Mouse (Mus musculus): Measurements from ENCODE around the gene Wwp2.

Wwp2 gene

DNA sequence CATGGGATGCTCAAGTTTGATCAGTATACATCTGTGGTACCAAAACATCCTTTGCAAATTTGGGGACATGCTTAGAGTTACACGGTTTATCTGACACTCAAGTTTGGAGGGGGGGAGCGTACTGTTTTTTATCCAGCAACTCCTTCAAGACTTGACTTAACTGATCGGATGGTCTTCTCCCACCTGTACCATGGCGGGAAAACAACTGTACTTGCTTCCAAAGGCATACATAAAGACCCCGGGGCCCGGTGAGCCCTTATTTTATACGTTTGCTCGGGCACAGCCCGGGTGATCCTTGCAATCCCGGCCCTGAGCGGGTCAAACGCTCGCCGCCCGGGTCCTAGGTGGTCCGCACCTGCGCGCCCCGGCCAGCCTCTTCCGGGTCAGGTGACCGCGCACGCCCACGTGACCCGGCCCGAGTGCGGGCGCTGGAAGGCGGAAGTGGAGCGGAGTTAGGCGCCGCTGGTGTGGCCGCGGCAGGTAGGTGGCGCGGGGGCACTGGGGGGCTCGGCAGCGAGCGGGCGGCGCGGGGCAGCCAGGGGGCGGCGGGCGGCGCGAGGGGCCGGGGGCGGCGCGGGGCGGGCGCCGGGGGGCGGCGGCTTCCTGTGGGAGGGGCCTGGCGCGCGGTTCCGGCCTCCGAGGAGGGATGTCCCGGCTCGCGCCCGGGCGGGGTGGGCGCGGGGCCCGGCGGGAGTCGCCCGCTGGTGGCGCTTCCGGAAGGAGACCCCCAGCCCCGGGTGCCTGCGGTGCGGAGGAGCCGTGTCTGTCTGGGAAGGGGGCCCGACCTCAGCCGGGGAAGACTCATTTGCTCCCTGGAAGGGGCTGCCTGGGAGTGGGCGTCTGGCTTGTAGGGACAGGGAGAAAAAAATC is at the start of gene Wwp2:
Gene Wwp2 (plus strand): TSS at position 404 of the 870 bp plus-strand sequence.
- peak; percentile 83 to 95 for DNase-seq (ENCODE audit: inconsistent age in 2 of 2, low spot score in 1 of 2)

DNA sequence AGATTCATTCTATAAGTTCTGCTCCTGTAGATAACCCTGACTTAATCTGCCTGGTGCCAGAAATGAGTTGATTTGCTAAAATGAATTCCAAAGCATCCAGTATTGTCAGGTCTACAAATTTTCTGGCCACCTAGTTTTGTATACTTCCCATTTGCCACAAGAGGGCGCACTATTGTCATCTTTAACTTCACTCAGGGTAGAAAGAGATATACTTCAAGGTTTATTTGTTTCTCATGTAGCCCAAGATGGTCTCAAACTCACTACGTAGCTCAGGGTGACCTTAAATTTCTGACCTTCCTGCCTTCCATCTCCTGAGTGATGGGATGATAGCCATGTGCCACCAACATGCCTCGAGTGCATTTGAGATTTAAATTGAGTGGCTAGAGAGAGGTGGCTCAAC is 49.5 kb upstream of the Wwp2 start:
- peak in 1 of 2 experiments; percentile 73 for DNase-seq (ENCODE audit: inconsistent age in 2 of 2, low spot score in 1 of 2)

DNA sequence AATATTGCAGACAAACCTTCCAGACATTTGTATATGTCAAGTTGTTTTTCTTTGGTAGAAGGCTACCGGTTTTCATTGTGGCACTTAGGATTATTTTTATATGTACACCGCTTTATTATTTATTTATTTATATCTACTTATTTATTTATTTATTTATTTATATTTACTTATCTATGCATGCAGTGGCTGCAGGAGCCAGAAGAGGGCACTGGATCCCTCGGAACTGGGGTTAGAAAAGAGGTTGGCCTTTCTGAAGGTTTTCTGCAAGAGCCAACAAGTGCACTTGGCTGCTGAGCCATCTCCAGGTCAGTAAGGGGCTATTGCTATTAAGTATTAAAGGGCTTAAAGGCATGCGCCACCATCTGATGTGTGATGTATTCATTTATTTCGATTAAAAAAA is 48.3 kb upstream of the Wwp2 start:
- DNase-seq (ENCODE audit: inconsistent age in 2 of 2, low spot score in 1 of 2): peak; percentile 55 to 81

DNA sequence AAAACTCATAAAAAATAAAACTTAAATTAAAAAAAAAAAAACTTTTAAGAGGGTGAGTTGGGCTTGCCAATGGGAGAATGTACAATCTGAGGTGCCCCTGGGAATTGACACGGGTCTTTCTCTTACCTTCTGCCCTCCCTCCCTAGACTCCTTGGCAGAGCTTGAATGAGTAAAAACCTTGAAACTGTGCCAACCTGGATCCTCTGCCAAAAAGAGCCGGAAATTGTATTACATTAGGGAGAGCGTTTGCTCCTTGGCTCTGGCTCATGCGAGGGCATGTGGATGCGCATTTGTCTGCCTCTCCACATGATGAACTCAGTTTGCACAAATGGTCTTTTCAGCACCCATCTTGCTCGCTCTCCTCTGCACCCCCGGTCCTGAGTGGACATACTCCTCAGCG is 46.6 kb upstream of the Wwp2 start:
- peak; percentile 91 to 98 for DNase-seq (ENCODE audit: inconsistent age in 2 of 2, low spot score in 1 of 2)

DNA sequence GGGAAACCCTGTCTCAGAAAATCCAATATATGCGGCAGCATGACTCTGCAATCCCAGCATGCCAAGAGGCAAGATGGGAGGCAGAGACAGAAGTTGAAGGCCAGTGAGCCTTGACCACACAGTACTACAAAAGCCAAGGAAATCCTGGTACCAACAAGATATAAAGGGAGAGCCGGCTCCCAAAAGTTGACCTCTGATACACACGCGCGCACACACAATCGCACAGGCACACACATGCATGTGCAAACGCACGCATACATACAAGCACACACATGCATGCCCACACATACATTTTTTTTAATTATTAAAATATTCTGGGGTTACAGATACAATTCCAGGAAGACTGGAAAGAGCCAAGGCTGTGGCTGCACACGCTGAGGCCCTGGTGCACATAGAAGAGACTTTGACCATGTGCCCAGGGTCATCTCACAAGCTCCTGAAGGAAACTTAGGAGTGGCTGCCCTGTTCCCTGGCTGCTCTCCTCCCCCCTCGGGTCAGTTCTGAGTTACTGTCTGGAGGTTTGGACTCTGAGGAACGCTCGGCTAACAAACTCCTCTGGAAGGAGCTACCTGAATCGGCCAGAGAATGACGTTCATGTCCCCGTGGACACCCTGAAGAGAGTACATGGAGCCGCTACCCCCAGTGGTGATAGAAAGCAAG is 45.6 kb upstream of the Wwp2 start:
- DNase-seq (ENCODE audit: inconsistent age in 2 of 2, low spot score in 1 of 2): peak in 1 of 2 experiments; percentile 69

DNA sequence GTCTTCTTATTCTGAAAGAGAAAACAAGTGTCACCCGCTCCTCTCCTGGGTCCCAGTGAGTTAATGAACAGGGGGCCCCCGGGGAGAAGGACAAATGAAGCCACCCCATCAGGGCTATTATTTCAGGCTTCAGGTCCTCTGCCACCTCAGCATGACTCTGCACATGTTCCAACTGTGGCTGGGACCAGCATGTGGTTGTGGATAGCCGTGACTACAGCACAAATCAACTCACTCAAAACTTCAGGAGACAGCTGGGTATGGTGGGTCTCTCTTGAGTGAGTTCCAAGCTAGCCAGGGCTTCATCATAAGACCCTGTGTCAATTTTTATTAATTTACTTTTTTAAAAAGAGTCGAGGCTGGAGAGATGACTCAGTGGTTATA is 45.0 kb upstream of the Wwp2 start:
- no peak for DNase-seq (ENCODE audit: inconsistent age in 2 of 2, low spot score in 1 of 2)

DNA sequence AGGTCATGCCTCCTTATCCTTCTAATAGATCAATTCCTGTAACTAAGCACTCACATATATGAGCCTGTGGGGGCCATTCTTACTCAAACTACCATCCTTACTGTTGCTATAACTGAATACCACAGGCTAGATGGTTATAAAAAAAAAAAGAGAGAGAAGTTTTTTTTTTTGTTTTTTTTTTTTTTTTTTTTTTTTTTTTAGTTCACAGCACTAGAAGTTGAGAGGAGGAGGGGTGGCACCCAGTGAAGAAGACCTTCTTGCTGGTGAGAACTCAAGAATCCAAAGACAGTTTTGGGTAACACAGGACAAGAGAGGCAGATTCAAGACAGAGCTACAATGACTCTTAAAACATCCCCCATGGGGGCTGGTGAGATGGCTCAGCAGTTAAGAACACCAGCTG is 40.8 kb upstream of the Wwp2 start:
- no peak for DNase-seq (ENCODE audit: inconsistent age in 2 of 2, low spot score in 1 of 2)

DNA sequence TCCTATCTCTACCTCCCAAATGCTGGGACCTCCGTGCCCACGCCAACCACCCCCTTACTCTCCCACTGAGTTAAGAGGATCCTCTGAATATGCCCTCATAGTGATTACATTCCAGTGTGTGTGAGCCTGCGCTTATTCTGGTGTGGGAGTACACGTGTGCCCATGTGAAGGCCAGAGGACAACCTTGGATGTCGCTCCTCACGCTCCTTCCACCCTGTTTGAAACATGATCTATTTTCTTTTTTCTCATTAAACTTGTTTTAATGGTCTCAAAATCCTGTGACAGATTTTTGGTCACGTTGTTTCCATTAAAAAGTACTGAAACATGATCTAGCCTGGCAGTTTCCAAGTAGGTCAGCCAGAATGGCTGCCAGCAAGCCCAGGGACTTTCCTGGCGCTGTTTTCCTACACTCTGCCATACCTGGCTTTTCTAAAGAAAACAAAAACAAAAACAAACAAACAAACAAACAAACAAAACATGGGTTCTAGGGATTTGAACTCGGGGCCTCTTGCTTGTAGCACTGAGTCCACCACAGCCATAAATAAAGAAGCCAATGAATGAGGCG is 40.0 kb upstream of the Wwp2 start:
- peak; percentile 50 to 72 for DNase-seq (ENCODE audit: inconsistent age in 2 of 2, low spot score in 1 of 2)

DNA sequence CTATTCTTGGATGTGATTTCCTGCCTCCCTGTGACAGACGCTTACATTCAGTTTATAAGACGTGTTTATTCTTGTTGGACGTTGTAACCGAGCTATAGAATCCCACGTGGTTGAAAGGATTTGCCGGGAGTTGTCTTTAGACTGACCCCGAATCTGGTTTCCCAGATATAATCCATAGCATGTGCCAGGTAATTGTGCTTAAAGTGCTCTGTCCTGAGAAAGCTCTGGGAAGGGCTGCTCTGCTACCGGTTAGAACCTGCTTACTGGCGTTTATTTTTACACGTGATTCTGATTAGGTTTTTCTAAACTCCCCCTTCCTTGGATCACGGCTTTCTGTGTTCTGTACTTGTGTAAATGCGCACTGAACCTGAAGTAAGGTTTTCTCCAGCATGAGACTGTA is 38.5 kb upstream of the Wwp2 start:
- DNase-seq (ENCODE audit: inconsistent age in 2 of 2, low spot score in 1 of 2): no peak

DNA sequence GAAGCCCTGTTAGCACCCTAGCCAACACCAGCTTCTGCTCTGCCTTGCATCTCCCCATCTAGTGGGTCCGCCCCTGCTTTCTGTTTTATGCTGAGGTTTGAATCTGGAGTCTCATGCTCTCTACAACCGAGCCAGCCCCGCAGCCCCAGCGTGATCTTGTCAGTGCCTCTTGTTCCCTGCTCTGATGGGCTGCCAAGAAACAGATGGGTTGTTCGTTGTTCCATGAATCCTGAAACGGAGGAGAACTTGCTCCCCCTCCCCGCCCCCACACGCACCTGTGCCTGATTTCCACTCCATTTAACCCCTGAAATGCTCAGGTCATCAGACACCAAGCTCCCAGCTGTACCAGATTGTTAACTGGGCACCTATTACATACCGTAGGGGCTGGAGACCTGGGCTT is 36.7 kb upstream of the Wwp2 start:
- DNase-seq (ENCODE audit: inconsistent age in 2 of 2, low spot score in 1 of 2): no peak

DNA sequence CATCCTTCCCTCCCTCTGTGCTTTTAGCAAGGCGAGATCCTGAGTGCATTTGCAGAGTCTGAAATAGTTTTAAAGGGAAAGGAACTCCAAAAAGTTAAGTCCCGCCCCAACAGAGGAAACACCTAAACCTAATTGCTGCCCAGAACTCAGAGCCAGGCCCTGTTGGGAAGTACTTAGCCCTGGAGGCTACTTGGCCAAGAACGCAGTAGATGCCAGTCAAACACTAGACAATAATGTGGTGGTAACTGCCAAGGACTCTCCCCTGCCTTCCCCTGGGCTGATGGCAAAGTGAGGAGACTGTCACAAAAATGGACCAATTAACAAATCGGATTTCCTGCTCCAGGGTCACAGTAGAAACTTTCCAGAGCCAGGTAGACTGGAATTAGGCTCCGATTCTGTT is 34.3 kb upstream of the Wwp2 start:
- no peak for DNase-seq (ENCODE audit: inconsistent age in 2 of 2, low spot score in 1 of 2)

DNA sequence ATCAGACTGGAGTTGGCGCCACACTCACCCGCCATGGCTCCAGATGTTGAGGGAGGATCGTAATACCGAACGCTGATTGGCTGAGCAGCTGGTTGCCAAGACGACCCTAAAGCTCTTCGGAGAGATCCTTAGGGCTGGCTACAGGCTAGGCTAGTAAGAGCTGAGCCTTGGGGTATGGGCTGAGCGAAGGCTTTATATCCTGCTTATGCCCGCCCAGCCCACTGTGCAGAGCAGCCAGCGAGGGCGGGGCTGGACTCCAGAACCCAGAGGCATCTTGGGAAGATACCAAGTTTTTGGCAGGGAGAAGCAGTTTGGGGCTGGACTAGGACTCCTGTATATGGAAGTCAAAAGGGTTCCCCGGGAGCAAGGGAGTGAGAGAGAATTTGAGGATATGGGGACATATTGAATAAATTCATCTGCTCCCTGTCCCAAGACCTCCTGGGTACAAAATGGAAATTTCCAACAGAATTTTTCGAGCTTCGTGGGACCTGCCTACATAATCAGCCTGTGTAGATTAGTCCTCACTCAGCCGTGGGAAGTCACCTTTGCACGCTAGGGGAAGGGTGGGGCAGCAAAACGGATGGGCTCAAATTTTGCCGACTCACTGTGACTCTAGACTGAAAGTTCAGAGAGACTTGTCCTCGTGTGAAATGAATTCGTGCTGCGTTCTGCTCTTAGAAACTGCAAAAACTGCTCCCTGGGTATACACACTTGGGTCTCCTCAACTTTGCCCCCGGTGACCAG is 33.0 kb upstream of the Wwp2 start, which contains the start of gene Nqo1:
Gene Nqo1 (minus strand): TSS at position 169 of the 744 bp plus-strand sequence.
- peak; percentile 79 to 88 for DNase-seq (ENCODE audit: inconsistent age in 2 of 2, low spot score in 1 of 2)

DNA sequence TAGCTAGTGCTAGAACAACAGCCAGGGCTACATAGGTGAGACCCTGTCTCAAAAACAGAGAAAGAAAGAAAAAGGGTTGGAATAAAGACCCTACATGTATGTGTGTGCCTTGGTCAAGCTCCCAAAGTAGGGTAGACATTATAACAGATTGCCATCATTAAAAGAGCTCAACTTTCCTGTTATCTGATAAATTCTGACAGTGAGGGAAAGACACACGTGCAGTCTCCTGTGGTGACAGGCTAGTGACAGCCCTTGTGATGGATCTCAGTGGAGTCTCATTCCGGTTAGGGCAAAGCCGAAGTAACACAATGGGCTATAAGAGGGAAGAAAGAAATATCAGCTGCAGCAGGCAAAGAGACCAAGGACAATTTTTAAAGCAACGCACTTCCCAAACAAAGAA is 32.1 kb upstream of the Wwp2 start:
- no peak for DNase-seq (ENCODE audit: inconsistent age in 2 of 2, low spot score in 1 of 2)

DNA sequence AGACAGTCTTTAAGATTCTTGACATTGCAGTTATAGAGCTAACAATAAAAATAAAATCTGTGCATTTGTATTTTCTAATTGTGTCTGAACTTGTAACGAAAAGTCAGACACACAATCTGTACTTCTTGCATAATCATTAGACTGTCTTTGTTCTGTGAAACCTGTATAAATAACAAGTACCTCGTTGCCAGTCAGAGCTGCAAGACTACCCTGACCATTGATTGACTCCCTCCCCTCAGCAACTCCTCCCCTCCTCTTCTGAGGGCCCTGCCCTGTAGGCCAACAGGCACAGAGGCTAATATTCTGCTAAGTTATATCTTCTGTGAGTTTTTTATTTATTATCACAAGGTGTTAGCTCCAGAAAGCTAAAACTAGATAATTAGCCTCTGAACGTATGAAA is 30.2 kb upstream of the Wwp2 start:
- DNase-seq (ENCODE audit: inconsistent age in 2 of 2, low spot score in 1 of 2): no peak

DNA sequence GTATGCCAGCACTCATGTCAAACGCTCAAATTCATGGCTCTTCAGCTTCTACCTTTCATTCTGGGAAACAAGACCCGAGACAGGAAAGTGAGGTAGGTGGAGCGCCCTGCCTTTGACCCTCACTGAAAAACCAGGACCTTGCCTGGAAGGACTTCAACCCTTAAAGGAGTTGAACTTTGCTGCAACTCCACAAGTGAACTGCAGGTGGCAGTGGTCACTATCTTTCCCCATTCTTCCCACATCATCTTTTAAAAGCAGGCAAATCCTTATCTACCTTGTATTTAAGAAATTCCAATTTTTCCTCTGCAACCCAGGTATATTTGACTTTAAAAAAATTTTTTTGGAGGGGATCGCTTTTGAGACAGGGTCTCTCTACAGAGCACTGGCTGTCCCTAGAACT is 24.8 kb upstream of the Wwp2 start:
- peak in 1 of 2 experiments; percentile 62 for DNase-seq (ENCODE audit: inconsistent age in 2 of 2, low spot score in 1 of 2)

DNA sequence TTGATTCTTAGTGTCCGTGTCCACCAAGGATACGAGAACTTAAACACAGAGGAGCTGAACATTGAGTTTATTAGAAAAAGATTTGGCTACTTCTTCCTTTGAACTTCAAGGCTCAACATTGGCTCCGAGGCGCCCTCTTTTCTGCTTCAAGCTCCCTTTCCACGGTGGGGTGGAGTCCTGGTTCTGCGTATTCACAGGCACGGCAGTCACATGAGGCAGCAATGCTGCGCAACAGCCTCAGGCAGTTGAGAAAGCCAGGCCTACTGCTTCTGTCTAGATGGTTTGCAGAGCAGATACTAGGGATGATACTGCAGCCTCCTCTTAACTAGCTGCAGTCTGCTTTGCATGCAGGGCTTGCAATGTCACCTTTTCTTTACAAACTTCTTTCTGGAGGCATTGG is 23.6 kb upstream of the Wwp2 start:
- DNase-seq (ENCODE audit: inconsistent age in 2 of 2, low spot score in 1 of 2): no peak

DNA sequence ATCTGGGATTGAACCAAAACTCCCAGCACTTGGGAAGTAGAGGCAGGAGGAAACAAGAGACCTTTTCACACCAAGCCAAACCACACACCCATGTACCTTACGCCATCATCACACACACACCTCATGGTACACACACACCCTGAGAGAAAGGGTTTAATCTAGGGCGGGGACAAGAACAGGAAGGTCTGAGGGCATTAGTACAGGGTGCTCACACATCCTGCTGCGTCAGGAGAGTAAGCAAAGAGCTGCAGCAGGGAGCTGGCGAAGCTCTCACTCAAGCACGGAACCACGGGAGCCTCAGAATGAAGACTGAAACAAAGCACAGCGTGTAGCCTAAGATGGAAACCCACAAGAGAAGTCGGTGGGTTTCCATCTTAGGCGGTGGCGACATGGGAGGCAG is 22.3 kb upstream of the Wwp2 start:
- no peak for DNase-seq (ENCODE audit: inconsistent age in 2 of 2, low spot score in 1 of 2)

DNA sequence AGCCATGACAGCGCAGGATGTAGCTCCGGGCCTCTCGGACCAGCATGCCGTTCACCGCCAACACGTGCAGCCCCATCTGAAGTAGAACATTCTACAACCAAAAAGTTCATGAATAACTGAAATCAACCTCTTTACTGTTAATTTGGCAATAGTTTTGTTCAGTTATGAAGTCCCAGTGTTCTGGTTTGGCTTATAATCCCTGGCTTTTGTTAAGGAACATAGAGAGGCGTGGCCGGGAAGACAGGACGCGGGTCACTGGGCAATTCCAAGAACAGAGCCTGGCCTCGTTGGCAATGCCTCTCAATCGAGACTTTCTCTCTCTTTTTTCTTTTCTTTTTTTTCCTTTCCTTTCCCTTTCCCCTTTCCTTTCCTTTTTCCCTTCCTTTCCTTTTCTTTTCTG is 19.2 kb upstream of the Wwp2 start:
- DNase-seq (ENCODE audit: inconsistent age in 2 of 2, low spot score in 1 of 2): no peak

DNA sequence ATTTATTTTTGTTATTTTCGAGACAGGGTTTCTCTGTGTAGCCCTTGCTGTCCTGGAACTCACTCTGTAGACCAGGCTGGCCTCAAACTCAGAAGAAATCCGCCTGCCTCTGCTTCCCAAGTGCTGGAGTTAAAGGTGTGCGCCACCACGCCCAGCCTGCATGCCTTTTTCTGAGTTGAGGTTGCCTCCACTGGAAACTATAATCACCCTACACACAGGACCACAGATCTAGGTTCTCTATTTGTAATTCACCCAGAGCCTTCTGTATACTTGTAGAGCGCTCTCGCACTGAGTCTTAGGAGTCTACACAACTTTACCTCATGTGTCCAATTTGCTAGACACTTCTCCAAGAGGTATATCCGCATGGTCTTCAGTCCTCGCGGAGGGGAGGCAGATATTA is 12.0 kb upstream of the Wwp2 start:
- DNase-seq (ENCODE audit: inconsistent age in 2 of 2, low spot score in 1 of 2): peak in 1 of 2 experiments; percentile 35

DNA sequence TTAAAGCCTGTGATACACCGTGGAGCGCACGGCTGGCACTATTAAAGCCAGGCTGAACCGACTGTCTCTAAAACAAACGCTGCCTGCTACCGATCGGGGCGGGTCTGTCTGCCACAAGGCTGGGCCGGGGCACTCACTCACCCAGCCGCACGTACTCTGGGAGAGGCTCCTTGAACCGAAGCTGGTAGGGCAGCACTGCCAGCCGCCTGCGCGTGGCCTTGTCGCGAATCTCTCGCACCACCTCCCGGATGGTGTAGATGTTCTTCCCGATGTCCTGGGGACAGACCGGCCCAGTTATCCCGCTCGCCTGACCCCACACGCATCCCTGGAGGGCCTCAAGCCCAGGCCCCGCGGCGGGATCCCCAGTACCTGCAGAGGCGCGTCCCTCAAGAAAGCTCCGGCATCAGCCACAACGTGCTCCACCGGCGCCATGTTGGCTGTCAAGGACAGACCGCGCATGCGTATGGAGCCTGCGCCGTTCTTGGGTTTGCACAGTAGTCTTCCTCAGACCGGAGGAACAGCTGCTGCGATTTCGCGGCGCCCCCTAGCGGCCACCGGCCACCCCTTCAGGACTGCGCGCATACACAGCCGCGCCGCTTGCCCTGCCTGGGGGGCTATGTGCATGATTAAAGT is 11.5 kb upstream of the Wwp2 start, which contains the start of gene Nob1:
Gene Nob1 (minus strand): TSS at position 455 of the 633 bp plus-strand sequence.
- peak; percentile 97 to 99 for DNase-seq (ENCODE audit: inconsistent age in 2 of 2, low spot score in 1 of 2)

DNA sequence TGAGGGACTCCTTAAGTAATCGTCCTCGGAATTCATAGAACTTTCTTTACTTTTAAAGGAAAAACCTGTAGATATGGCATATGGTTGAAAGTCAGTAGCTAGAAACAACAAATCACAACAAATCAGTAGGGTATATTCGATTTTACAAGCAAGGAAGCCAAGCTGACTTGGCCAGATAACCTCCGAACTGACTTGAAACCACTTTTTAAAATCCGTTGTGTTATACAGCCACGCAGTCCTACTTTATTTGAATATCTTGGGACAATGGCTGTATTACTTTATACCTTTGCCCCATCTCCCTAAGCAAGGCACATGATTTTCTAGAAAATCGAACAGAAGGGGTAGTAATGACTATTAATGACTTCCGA is 11.0 kb upstream of the Wwp2 start:
- no peak for DNase-seq (ENCODE audit: inconsistent age in 2 of 2, low spot score in 1 of 2)

All from adrenal gland, adult (tissue).